Mouse (Mus musculus): ENCODE data around the gene Igfn1.

DNA sequence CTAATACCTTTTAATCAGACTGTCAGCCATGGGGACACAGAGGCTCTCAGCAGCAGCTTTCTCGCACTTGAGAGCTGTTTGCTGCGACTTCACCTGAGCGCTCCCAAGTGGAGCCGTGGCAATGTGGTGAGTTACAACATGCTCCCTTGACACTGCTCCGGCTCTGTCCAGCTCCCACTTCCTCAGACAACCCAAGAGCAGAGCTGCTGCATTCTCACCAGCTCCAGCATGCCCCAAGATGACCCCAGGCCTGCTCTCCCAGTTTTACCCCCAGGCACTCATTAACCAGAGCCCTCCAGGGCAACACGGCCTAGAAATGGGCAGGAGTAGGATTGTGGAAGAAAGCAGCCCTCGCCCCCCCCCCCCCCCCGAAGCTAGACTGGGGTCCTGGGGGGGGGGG, 25.6 kb upstream of the Igfn1 start:
- TF ChIP-seq GATA1 (IDR thresholded peaks at IDR 0.05; ENCODE audit: borderline replicate concordance, low read length) (no peak), FLI1 (IDR thresholded peaks at IDR 0.05; ENCODE audit: low read length) (no peak)
